Mouse (Mus musculus) embryonic facial prominence, embryonic 14.5 days (tissue): ENCODE data around the gene Sct. TPM values are rescaled to one million over a fixed set of nuclear protein-coding genes. Genes with fewer than 3 reads are reported as not detected.

ENCODE experiments used
- ATAC-seq: fragments of 200-750 bp; cut with Nextera tagmentation; 2 replicates; pipeline ENCODE4 v1.8.0; 2017; ENCODE audit warnings: low read depth, moderate number of reproducible peaks, moderate TSS enrichment
- DNase-seq: peaks from one replicate; pipeline ENCODE4 v3.0.0-alpha.2; 2015; ENCODE audit warnings: low spot score
- H3K27ac ChIP-seq: fragments of 300-500 bp; sonication (generic); replicated peaks from 2 replicates; pipeline ENCODE4 v1.5.1; 2014; ENCODE audit warnings: low read depth, mild to moderate bottlenecking, low read length, moderate library complexity
- H3K27me3 ChIP-seq: fragments of 300-500 bp; sonication (generic); replicated peaks from 2 replicates; pipeline ENCODE4 v1.6.1; 2014; ENCODE audit warnings: low read length; ENCODE audit not compliant: control insufficient read depth, insufficient read depth
- H3K36me3 ChIP-seq: fragments of 300-500 bp; sonication (generic); 2 replicates; pipeline ENCODE4 v1.6.1; 2014; ENCODE audit warnings: low read length, mixed read lengths; ENCODE audit not compliant: control insufficient read depth, insufficient read depth
- H3K4me1 ChIP-seq: fragments of 300-500 bp; sonication (generic); 2 replicates; pipeline ENCODE4 v1.6.1; 2014; ENCODE audit warnings: antibody characterized with exemption, low read length; ENCODE audit not compliant: control insufficient read depth, insufficient read depth
- H3K4me2 ChIP-seq: fragments of 300-500 bp; sonication (generic); 2 replicates; pipeline ENCODE4 v1.6.1; 2014; ENCODE audit warnings: low read depth, mild to moderate bottlenecking, low read length, moderate library complexity, mixed read lengths
- H3K4me3 ChIP-seq: fragments of 300-500 bp; sonication (generic); 2 replicates; pipeline ENCODE4 v1.5.1; 2014; ENCODE audit warnings: low read depth, mild to moderate bottlenecking, low read length
- H3K9ac ChIP-seq: fragments of 300-500 bp; sonication (generic); 2 replicates; pipeline ENCODE4 v1.6.1; 2014; ENCODE audit warnings: low read depth, mild to moderate bottlenecking, low read length, moderate library complexity, mixed read lengths
- H3K9me3 ChIP-seq: fragments of 300-500 bp; sonication (generic); 2 replicates; pipeline ENCODE4 v1.6.1; 2016; ENCODE audit warnings: low read length; ENCODE audit not compliant: control insufficient read depth
- WGBS: fragments of 180-500 bp; shearing (Covaris S2); extraction: QIAGEN DNeasy Blood & Tissue Kit; methylation state at CpG from one replicate; pipeline ENCODE4 v1.1.7; 2014; 5-methylcytosine and 5-hydroxymethylcytosine counted together
- polyA plus RNA-seq: library from polyadenylated mRNA; unstranded; fragments of >200 nt; fragmentation: Nextera tagmentation; extraction: Ambion mirVana; gene quantifications from 2 replicates; pipeline ENCODE4 v1.2.1, GENCODE M21; 2014

The Sct gene
- polyA plus RNA-seq = 9.9 and 13.8 TPM in 2 replicates

- Histone ChIP-seq H3K4me3 (peak within 1 kb of the TSS; percentile 47), H3K9ac (peak within 1 kb of the TSS; percentile 60), H3K27me3 (peaks cover 9% of the 10 kb centered on the region), H3K27ac (no peak within 1 kb of the TSS), H3K4me1 (peaks cover 7% of the 10 kb centered on the region; the same call in 1 of the 2 replicates), H3K4me2 (peak within 1 kb of the TSS; percentile 99), H3K36me3 (no peaks in the 10 kb centered on the region), H3K9me3 (no peaks in the 10 kb centered on the region)
- DNase-seq = peak; percentile 63
- 4% methylated on average over 36 of the region's 46 CpGs for WGBS
- peak; percentile 64 for ATAC-seq
Observed at GRCm38 (mm10) chr7:141278766-141279590, at the start of gene Sct. TSS of gene Sct (minus strand) at chr7:141279133.

- DNase-seq = no peak
- H3K4me1 ChIP-seq = peaks cover 24% of the 10 kb centered on the region
- peaks cover 15% of the 10 kb centered on the region for H3K36me3 ChIP-seq
- H3K27ac ChIP-seq = peak overlapping the region; percentile 99
- peak overlapping the region; percentile 100 for H3K4me2 ChIP-seq
- no peak; the same call in 1 of the 2 replicates for ATAC-seq
- no peaks in the 10 kb centered on the region for H3K27me3 ChIP-seq
- WGBS = 17% methylated on average over 22 of the region's 24 CpGs
- no peaks in the 10 kb centered on the region for H3K9me3 ChIP-seq
- peak overlapping the region; percentile 89 for H3K9ac ChIP-seq
- H3K4me3 ChIP-seq = peak overlapping the region; percentile 62
Observed at GRCm38 (mm10) chr7:141328373-141328990, 49.5 kb upstream of the Sct start.

GRCm38 (mm10) chr7:141327469-141328372 is 48.8 kb upstream of the Sct start, which contains the start of the genes Deaf1 and Tmem80:
TSS of gene Deaf1 (minus strand) at chr7:141327690.
TSS of gene Tmem80 (plus strand) at chr7:141327739.
- Histone ChIP-seq H3K9ac (peak within 1 kb of the TSS; percentile 89), H3K36me3 (peaks cover 15% of the 10 kb centered on the region), H3K9me3 (no peaks in the 10 kb centered on the region), H3K4me1 (peaks cover 24% of the 10 kb centered on the region), H3K4me2 (peak within 1 kb of the TSS; percentile 100), H3K27ac (peak within 1 kb of the TSS; percentile 99), H3K27me3 (no peaks in the 10 kb centered on the region), H3K4me3 (peak within 1 kb of the TSS; percentile 62)
- DNase-seq (peak; percentile 99), ATAC-seq (peak; percentile 97)
- 0% methylated on average over 44 of the region's 105 CpGs for WGBS

GRCm38 (mm10) chr7:141326546-141327446 is 47.9 kb upstream of the Sct start:
- ATAC-seq (peak; percentile 0; the same call in 1 of the 2 replicates), DNase-seq (peak; percentile 35)
- no peaks in the 10 kb centered on the region for H3K9me3 ChIP-seq
- WGBS = 11% methylated on average over 13 of the region's 35 CpGs
- peak overlapping the region; percentile 62 for H3K4me3 ChIP-seq
- peak overlapping the region; percentile 99 for H3K27ac ChIP-seq
- H3K4me2 ChIP-seq = peak overlapping the region; percentile 100
- H3K4me1 ChIP-seq = peaks cover 24% of the 10 kb centered on the region
- peaks cover 23% of the 10 kb centered on the region for H3K36me3 ChIP-seq
- no peaks in the 10 kb centered on the region for H3K27me3 ChIP-seq
- H3K9ac ChIP-seq = peak overlapping the region; percentile 89

- DNase-seq (no peak), ATAC-seq (no peak)
- Histone ChIP-seq H3K27me3 (no peaks in the 10 kb centered on the region), H3K4me2 (no peak overlapping the region), H3K9ac (no peak overlapping the region), H3K4me3 (no peak overlapping the region), H3K36me3 (peaks cover 44% of the 10 kb centered on the region), H3K27ac (no peak overlapping the region), H3K4me1 (peaks cover 24% of the 10 kb centered on the region), H3K9me3 (no peaks in the 10 kb centered on the region)
- 81% methylated on average over 1 of the region's 1 CpGs for WGBS
Observed at GRCm38 (mm10) chr7:141324686-141325085, 45.8 kb upstream of the Sct start.

- DNase-seq (no peak), ATAC-seq (no peak)
- no peaks in the 10 kb centered on the region for H3K9me3 ChIP-seq
- H3K9ac ChIP-seq = no peak overlapping the region
- no peak overlapping the region for H3K27ac ChIP-seq
- no peaks in the 10 kb centered on the region for H3K4me1 ChIP-seq
- no peak overlapping the region for H3K4me3 ChIP-seq
- no peaks in the 10 kb centered on the region for H3K27me3 ChIP-seq
- peaks cover 95% of the 10 kb centered on the region for H3K36me3 ChIP-seq
- no peak overlapping the region for H3K4me2 ChIP-seq
- WGBS = 86% methylated on average over 2 of the region's 2 CpGs
Observed at GRCm38 (mm10) chr7:141319446-141319845, 40.5 kb upstream of the Sct start.

- H3K4me3 ChIP-seq = no peak overlapping the region
- H3K27me3 ChIP-seq = no peaks in the 10 kb centered on the region
- no peak for DNase-seq
- no peaks in the 10 kb centered on the region for H3K9me3 ChIP-seq
- no peak for ATAC-seq
- WGBS = 87% methylated on average over 1 of the region's 1 CpGs
- H3K4me2 ChIP-seq = no peak overlapping the region
- no peak overlapping the region for H3K27ac ChIP-seq
- peaks cover 97% of the 10 kb centered on the region for H3K36me3 ChIP-seq
- no peaks in the 10 kb centered on the region for H3K4me1 ChIP-seq
- H3K9ac ChIP-seq = no peak overlapping the region
Observed at GRCm38 (mm10) chr7:141317619-141318132, 38.7 kb upstream of the Sct start.
